Mouse (Mus musculus): ENCODE measurements at regions not wholly inside any gene's neighbourhood (a gene's known extent, or its start where the extent isn't known, plus 50 kb on each side); places are given as distances from the start of the nearest gene placed in this dataset.

DNA sequence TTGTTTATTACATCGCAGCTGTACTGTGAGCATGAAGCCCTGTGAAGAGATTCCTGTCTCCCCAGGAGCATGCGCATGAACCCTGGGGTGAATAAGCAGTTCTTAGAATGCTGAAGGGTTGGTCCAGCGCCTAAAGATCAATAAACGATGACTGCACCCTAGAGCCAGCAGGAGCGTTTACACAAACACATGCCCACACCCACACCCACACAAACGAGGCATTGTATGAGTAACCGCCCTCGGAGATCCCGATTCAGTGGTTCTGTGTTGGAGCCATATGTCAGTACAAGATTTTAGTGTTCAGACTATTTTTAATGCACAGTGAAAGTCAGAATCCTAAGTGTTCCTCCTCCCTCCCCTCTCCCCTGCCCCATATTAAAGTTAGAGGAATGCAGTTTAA, 57.3 kb downstream of the Edn1 start:
- no peak for DNase-seq

DNA sequence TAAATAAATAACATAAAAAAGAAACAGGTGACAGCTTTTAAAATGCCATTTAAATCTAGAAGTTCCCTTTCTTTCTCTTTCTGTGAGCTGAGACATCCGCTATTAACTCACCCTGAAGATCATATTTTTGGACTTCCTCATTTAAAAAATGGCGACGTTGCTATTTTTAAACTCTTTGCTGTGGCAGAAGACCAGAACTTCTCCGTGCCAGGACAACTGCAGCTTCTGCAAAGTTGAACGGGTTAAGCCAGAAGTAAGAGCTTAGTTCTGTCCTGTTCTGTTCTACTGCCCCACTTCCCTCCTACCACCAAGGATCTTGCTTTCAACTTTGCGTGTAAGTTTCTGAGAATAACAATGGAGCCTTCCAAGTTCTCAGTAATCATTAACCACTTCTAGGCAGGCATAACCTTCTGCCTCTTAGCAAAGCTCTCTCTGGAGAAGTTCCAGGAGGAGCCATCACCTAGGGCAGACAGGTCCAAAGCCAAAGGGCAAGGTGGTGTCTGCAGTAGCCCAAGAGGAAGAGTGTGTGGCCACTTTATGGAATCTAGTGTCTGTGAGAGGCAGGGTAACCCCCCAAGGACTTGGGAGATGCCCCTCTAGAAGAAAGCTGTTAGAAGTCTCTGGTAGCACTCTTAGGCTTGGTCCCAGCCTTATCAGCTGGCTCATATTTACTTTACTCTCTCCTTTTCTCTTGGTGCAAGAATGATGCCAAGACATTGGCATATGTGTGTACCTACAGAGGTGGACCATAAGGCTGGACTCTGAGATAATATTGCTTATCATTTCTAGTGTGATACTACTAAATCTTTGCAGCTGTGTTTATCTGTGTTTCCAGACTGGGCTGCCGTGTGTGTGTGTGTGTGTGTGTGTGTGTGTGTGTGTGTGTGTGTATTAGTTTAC, 66.6 kb downstream of the Edn1 start:
- no peak for DNase-seq

DNA sequence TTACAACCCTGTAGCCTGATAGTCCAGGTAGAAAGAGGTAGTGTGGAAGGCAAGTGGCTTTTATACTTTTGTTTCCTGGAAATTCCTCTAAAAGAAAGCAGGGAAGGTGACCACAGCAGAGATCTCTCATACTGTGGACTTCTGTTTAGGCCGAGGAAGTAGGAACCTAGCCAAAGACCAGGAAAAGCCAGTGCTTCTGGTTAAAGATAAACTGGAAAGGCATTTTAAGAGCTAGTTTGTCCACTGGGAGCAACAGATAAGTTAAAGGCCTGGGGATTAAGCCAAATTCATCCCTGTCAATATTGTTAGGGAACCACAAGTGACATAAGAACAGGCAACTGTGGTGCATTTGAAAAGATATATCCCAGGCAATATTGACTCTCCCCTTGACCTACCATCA, 68.5 kb downstream of the Edn1 start:
- DNase-seq: no peak

DNA sequence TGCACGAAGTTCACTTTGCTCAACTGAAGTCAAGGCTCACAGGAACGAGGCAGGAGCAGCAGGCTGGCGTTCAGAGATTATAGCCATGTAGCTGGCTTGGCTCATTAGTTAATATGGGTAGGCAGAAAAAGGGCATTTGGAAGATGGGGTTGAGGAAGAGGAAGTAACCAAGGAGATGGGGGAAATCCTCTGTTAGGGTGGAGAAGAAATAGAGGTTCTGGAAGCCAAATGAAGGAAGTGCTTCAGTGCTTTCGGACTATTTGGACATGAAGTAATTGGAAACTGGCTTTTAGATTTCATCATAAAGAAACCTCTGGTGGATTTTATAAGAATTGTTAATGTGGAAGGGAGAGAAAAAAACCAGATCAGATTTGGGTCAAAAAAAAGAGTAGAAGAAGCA, 70.9 kb downstream of the Edn1 start:
- no peak for DNase-seq

DNA sequence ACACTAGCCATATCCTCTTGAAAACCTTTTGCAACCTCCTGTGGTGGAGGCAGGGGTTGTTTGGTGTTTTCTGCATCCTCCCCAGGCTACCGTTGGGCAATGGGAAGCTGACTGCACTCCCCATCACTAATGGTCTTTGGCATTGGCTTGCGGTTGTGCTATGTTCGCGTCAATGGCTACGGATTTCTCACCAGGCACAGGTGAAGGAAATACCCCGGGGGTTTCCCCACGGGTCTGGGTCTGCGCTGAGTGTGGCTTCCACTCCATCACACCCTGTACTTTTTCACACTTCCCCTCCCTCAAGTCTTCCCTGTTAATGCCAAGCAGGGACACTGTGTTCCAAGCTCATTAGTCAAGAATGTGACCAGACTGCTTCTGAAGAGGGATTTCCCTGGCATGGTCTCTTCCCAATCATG, 72.9 kb downstream of the Edn1 start:
- no peak for DNase-seq

DNA sequence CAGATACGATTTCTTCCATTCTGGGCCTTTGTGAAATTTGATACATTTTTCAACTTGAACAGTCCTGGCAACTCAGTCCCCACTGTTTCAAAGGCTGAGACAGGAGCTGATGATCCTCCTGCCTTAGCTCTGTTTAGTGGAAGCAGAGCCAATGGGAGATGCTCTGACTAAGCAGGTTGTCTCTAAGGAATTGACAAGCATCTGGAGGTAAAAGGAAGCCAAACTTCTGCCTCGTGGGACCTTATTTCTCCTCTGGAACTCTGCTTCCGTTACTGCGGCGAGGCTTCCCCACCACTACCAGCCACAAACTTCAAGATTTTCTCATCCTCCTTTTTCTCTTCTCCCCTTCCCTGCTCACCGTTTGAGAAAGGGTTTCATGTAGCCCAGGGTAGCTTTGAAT, 78.4 kb downstream of the Edn1 start:
- no peak for DNase-seq

DNA sequence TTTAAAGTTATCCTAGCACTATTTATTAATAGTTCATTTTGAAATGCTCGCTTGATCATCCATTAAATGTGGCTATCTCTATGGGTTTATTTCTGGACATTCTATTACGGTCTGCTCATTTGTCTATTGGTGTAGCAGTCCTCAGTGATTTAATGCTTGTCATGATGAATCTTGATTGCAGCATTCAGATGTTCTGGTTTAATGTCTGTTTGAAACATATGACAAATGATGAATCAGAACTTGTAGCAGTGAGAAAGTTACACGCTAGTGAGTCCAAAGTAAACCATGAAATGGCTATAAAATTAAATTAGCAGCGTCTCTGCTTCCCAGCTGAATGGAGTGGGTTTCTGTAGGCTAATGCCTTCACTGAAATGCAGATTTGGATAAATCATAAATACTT, 81.8 kb downstream of the Edn1 start:
- no peak for DNase-seq

DNA sequence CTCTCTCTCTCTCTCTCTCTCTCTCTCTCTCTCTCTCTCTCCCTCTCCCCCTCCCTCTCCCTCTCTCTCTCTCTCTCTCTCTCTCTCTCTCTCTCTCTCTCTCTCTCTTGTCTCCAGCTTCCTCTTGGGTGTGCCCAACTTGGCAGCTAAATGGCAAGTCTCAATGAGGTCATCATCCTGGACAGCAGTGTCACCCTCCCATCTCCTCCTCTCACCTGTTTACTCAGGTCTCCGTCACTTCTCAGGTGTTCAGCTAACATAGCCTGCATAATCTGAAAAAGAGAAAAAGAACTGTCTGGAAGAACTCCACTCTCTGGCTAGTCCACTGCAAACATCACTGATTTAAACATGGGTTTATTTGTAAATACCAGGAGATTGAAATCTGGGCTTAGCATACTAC, 89.1 kb downstream of the Edn1 start:
- no peak for DNase-seq

DNA sequence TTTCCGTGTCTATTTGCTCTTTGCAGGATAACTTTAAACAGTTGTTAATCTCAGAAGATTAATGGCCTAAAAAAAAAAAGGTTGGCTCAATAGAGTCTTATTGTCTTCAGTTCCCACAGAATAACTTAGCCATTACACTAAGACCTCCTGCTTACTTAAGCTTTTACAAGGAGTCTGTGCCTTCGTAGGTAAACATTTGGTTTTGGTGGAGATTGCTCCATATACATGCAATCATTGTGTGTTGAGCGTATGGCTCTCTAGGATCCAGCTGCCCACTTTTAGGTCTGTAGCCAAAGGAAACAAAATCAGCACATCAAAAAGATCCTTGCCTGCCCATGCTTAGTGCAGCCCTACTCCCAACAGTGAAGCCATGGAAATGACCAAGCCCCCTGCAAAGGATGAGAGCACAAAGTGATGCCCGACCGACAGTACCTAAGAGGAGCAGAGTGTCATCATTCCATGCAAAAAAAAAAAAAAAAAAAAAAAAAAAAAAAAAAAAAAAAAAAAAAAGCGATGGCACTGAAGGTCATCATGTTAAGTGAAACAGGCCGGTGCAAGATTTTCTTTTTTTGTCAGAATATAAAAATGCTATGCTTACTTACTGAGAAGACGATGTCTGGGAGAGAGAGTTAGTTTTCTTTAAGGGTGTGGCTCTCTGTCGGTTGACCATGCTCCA, 90.2 kb downstream of the Edn1 start:
- DNase-seq: no peak

DNA sequence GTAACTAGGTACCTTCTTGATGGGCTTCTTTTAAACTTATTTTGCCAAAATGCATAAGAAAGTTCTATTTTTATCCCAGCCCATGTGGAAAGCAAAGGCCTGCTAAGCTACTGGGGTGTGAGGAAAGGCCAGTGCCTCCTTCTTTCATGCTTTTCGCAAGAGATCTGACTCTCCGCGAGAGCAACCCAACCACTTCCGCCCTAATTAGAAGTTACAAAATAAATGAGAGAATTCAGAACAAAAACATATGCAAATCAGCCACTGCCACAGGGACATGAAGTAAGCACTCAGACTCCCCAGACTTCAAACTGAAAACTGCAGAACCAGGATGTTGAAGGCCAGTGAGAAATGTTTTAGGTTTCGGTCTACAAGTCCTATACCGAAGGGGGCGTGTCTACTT, 91.4 kb downstream of the Edn1 start:
- DNase-seq: no peak

DNA sequence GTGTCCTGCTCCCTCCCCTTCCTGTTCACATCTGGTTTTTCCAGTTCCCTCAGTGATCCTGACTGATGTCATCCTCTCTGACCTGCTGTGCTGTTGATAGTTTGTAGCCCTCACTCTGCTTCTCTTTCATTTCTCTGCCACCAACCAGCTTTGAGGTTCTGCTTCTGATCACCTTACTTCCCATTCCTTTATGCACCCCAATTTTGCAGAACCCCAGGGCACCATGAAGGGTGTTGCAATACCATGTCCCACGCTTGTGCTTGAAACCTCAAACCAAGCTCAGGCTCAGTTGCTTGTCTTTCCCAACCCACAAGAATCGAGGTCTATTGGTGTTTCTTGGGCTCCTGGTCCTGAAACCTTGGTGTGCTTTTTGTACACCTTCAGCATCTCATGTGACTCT, 93.3 kb downstream of the Edn1 start:
- DNase-seq: no peak

DNA sequence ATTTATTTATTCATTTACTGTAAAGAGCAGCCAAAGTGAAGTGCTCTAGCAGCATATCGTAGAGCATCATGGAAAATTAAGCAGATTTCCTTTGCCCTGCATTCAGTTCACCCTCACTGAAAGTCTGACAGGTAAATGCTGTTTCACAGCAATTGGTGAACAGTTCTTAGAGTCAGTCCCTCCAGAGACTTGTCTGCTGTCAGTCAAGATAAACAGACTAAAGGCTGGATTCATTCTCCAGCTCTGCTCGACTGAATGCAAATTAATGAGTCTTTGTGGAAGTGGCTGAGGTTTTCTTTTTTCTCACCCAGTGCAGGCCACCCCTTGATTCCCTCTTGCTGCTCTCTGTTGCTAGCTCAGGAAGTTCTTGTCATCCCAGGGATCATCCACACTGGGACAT, 100.2 kb downstream of the Edn1 start:
- peak; percentile 4 for DNase-seq

DNA sequence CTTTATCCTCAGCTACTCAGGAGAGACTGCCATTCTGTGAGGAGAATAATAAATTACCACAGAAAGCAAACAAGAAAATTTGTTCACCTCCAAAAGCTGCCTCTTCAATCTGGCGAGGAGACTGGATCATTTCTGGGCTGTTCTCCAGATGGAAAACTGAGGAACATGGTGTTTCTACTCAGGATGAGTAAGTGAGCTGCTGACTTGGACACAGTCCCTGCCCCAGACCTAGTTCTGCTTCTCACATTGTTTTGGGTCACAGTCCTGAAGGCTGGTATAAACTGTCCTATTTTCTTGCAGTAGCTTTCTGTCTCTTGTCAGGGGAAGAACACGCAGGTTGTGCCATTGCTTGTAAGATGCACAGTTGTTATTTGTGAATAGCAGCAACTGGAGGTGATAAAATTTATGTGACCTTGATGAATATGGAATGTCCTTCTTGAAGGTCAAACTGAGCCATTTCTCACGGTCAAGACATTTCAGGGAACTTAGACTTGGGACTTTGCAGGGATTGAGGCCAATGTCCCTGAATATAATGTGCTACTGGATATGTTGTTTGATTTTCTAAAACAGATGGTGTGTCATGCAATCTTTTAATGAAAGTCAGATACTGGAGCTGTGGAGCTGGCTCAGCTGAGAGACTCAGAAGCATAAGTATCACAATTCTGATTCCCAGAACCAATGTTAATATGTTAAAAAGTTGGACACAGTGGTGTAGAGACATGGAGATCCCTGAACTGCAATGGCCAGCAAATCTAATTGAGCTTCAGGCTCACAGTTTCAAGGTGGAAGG, 102.2 kb downstream of the Edn1 start:
- DNase-seq: no peak

DNA sequence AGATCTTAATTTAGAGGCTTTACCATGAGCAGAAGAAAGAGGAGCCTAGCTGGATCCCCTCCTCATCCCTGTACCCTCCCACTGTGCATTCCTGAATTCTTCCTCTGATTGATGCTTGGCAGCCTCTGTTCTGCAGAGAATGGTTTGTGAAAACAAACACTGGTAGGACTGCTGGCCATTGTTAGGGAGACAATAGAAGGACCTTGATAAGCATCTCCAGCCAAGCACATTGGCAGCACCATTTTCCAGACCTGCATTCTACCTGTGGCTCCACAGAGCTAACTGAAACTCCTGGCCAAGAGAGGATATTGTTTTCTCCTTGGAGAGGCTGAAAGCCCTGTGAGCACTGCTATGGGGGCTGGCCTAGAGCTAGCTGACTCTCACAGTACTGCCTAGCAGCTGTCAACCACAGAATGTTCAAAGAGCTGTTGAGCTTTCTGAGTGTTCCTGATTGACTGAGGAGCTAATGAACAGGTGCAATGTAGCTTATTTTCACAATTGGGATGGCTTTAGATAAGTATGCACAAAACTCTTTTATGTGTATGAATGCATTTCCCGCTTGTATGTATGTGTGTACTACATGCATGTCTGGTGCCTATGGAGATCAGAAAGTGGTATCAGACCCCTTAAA, 111.5 kb downstream of the Edn1 start:
- peak; percentile 4 for DNase-seq

DNA sequence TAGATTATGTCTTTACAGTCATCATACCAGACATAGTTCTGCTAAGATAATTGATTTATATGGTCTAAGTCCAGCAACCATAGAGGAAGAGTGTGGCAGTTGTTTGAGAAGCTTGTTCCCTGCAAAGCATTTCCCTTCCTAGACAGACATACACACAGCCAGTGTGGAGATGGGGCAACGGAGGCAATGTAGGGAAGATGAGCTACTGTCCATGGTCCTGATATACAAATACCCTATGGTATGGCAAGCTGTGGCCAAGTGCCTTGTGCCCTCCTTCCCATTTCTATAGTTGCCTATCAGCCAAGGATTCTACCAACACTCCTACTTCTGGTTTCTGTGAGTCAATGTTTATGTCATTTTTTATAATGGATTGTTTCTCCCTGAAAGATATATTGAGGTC, 145.6 kb downstream of the Edn1 start:
- DNase-seq: peak; percentile 9

DNA sequence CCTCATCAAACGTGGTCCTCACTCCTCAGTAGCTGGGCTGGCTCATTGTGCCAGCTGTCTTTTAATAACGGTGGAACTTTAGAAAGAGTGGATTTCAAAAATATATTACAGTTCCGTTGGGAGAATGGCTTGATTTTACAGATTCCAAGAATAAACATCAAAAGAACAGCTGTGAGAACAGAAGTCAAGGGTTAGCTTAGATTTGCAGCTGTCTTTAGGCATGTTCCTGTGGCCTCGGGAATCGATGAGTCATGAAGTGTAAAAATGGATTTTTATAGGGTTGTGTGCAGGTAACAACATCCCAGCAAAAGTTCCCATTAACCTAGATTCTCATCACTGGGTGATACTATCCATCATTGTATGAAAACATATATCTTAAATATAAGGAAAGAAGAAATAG, 152.4 kb downstream of the Edn1 start:
- no peak for DNase-seq

DNA sequence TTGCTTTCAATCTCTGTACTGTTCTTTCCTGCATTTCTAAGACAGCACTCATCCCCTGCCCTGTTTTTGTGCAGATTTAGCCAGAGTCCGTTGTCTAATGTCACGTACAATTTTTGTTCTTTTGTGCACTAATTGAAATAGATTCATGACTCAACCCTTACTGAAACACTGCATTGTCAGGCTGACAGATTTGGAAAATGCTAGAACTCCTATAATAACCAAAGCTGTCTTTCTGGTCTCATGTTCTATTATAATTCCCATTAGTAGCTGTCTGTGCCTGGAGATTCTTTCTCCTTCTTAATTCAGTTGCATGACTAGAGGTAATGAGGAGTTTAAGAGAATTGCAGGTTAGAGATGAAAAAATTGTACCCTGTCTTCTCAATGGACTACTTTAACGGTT, 158.6 kb downstream of the Edn1 start:
- peak; percentile 9 for DNase-seq

DNA sequence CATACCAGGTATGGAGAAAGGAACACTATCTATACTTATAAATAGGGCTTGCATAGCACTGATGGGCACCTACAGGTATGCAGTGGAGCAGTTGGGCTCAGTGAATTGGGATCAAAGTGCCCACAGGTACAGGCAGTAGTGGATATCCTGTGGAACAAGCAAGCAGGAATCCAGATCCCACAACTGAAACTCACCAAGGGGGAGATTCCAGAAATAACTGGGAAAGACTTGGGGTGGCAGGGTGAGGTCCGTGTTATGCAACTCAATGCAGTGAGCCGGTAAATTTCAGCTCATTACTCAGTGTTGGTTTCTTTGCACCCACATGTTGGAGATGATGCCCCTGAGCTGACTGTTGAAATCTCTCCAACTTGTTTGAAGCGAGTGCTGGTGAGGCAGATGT, 177.5 kb downstream of the Edn1 start:
- DNase-seq: no peak

DNA sequence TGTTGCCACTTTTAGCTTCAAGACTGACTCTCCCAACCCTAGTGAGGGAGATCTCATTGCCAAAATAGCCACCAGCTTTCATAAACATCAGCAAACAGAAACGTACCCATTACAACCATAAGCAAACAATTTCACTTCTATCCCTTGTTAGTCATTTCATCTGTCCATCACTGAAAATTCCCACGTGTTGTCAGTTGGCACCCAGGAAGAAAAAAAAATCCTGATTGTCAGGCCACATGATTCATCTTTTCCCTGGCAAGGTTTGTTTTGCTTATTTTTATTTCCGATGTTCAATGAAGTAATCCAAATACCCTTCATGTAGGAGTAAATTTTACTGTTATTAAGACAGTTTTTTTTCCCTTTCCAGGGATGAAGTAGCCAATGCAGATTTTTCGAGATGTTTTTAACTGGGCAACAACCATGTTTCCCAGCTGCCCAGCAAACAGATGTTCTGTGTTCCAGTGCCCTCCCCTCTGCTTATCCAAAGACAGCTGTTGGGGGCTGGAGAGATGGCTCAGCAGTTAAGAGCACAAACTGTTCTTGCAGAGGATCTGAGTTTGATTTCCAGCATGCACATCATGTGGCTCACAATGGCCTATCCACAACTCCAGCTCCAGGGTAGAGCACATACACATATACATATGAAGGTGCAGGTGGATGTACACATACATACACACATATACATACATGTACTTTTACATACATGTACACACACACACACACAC, 189.3 kb upstream of the Phactr1 start:
- no peak for DNase-seq

DNA sequence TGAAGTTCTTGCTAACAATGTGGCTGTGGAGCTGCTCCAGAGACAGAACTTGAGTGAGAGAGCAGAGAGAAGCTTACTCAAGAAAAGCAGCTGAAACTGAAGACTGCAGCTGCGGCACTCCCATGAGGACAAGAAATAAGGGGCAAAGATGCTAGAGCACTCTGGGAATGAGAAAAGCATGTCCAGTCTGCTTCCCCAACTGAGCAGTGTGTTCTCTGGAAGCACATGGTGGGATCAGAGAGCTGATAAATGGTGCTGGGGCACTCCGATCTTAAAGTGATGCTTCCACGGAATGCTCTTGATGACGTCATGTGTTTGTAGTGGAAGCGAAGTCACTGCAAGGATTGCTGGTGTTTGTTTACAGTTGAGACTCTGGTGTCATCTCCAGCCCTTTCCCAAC, 186.1 kb upstream of the Phactr1 start:
- DNase-seq: no peak

DNA sequence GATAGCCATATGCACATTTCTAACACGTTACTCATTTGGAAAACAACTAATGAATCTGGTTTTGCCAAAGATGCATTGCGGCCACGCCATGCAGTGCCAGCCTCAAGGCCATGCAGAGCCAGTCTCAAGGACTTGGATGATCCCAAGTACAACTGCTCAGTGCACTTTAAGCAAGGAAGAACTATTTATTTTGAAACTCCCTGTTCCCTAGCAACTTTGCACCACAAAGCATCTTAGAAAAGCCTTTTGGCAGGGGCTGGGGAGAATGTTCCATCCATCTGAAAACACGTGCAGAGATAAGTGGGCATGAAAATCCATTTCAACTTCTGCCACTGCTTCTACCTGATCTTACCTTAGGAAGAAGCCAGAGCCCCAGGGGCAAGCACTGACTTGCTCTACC, 182.1 kb upstream of the Phactr1 start:
- no peak for DNase-seq

DNA sequence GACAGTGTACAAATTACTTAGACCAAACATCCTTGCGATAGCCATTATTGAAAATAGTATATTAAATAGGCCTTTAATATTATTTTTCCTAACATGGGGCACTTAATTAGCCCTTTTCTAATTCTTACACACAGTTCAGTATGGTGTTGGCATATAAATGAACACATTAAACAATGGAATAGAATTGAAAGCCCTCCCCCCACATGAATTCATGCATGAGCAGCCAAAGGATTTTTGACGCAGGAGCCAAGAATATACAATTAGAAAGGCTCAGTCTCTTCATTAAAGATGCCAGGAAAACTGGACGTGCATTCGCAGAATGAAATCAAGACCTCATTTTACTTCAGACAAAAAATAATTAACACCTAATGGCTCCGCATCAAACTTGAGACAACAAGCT, 172.9 kb upstream of the Phactr1 start:
- DNase-seq: peak; percentile 48

DNA sequence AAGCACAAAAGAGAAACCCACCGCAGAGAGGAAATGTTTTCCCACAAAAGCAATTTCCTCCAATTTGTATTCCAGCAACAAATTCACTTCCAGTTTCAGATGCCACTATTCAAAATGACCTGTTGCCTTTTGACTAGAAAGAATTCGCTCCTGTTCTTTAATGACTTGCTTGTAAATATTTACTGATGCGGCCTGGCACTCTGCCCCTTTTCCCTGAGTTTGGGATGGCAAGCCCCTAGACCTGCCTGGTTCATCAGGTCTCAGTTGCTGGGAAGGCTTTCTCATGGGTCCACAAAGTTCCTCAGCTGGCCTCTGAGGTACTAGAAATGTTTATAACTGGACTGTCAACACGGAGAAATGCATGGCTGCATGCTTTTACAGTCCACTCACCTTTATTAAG, 161.7 kb upstream of the Phactr1 start:
- no peak for DNase-seq

Measured in retina, postnatal 1 day (tissue).